Mouse (Mus musculus) lung, embryonic 15.5 days (tissue): ENCODE data around the gene Brpf3. TPM values are rescaled to one million over a fixed set of nuclear protein-coding genes. Genes with fewer than 3 reads are reported as not detected.

ENCODE experiments used
- ATAC-seq: fragments of 200-750 bp; cut with Nextera tagmentation; 2 replicates; pipeline ENCODE4 v1.8.0; 2017; ENCODE audit warnings: moderate number of reproducible peaks, borderline replicate concordance; ENCODE audit not compliant: low FRiP score, low TSS enrichment; ENCODE audit errors: extremely low read depth
- H3K27ac ChIP-seq: fragments of 300-500 bp; sonication (generic); 2 replicates; pipeline ENCODE4 v1.5.1; 2015; ENCODE audit warnings: moderate library complexity, mild to moderate bottlenecking, inconsistent platforms
- H3K27me3 ChIP-seq: fragments of 300-500 bp; sonication (generic); 2 replicates; pipeline ENCODE4 v1.6.1; 2015; ENCODE audit warnings: inconsistent platforms
- H3K36me3 ChIP-seq: fragments of 300-500 bp; sonication (generic); 2 replicates; pipeline ENCODE4 v1.6.1; 2015; ENCODE audit warnings: inconsistent platforms
- H3K4me1 ChIP-seq: fragments of 300-500 bp; sonication (generic); 2 replicates; pipeline ENCODE4 v1.6.1; 2015; ENCODE audit warnings: inconsistent platforms
- H3K4me2 ChIP-seq: fragments of 300-500 bp; sonication (generic); 2 replicates; pipeline ENCODE4 v1.6.1; 2015; ENCODE audit warnings: inconsistent platforms, mild to moderate bottlenecking, moderate library complexity
- H3K4me3 ChIP-seq: fragments of 300-500 bp; sonication (generic); 2 replicates; pipeline ENCODE4 v1.5.1; 2015; ENCODE audit warnings: mild to moderate bottlenecking, inconsistent platforms
- H3K9ac ChIP-seq: fragments of 300-500 bp; sonication (generic); 2 replicates; pipeline ENCODE4 v1.6.1; 2015; ENCODE audit warnings: inconsistent platforms
- H3K9me3 ChIP-seq: fragments of 300-500 bp; sonication (generic); 2 replicates; pipeline ENCODE4 v1.6.1; 2016; ENCODE audit warnings: inconsistent platforms
- WGBS: fragments of 180-500 bp; shearing (Covaris S2); methylation state at CpG from one replicate; pipeline ENCODE4 v1.1.7; 2015; 5-methylcytosine and 5-hydroxymethylcytosine counted together
- polyA plus RNA-seq: library from polyadenylated mRNA; unstranded; fragments of >200 nt; fragmentation: Nextera tagmentation; extraction: Ambion mirVana; gene quantifications from 2 replicates; pipeline ENCODE4 v1.2.1, GENCODE M21; 2015

The Brpf3 gene
- polyA plus RNA-seq, 1 experiment from 2014 or later: 12.9 TPM

- 95% methylated on average over 25 of the region's 25 CpGs for WGBS
- H3K36me3 ChIP-seq: peaks cover 95% of the 10 kb centered on the region
- no peak overlapping the region for H3K9ac ChIP-seq
- H3K4me1 ChIP-seq: no peaks in the 10 kb centered on the region
- H3K9me3 ChIP-seq: no peaks in the 10 kb centered on the region
- no peak overlapping the region for H3K4me3 ChIP-seq
- no peak overlapping the region for H3K4me2 ChIP-seq
- no peak overlapping the region for H3K27ac ChIP-seq
- no peak for ATAC-seq
- no peaks in the 10 kb centered on the region for H3K27me3 ChIP-seq
Observed at GRCm38 (mm10) chr17:28816875-28817811, 16.3 kb downstream of the Brpf3 start.

DNA sequence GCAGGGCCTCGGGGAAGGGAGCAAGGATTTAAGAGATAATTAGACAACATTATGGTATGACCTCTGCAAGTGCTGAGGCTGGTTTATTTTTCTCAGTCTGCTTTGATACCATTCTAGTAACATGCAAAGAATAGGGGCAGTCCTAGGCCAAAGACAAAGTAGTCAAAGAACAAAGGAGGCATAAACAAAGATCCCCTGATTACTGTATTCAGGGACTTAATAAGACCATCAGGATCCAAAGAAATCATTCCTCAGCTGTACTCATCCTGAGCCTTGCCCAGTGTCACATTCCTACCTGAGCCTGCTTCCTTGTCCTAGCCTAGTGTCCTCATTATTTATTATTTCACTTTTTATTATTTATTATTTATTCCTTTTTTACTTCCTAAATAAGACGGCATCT, 19.3 kb downstream of the Brpf3 start:
- Histone ChIP-seq H3K4me3 (no peak overlapping the region), H3K9ac (no peak overlapping the region), H3K27ac (no peak overlapping the region), H3K9me3 (no peaks in the 10 kb centered on the region), H3K4me1 (no peaks in the 10 kb centered on the region), H3K36me3 (peaks cover 97% of the 10 kb centered on the region), H3K4me2 (no peak overlapping the region), H3K27me3 (no peaks in the 10 kb centered on the region)
- ATAC-seq: no peak
- WGBS: 79% methylated on average over 2 of the region's 2 CpGs

GRCm38 (mm10) chr17:28823004-28823745, 22.3 kb downstream of the Brpf3 start:
- no peak overlapping the region for H3K4me3 ChIP-seq
- H3K4me1 ChIP-seq: no peaks in the 10 kb centered on the region
- H3K4me2 ChIP-seq: no peak overlapping the region
- peaks cover 94% of the 10 kb centered on the region for H3K36me3 ChIP-seq
- no peaks in the 10 kb centered on the region for H3K27me3 ChIP-seq
- no peak overlapping the region for H3K27ac ChIP-seq
- WGBS: 84% methylated on average over 13 of the region's 13 CpGs
- no peak overlapping the region for H3K9ac ChIP-seq
- ATAC-seq: peak; percentile 70; the same call in 1 of the 2 replicates
- no peaks in the 10 kb centered on the region for H3K9me3 ChIP-seq

DNA sequence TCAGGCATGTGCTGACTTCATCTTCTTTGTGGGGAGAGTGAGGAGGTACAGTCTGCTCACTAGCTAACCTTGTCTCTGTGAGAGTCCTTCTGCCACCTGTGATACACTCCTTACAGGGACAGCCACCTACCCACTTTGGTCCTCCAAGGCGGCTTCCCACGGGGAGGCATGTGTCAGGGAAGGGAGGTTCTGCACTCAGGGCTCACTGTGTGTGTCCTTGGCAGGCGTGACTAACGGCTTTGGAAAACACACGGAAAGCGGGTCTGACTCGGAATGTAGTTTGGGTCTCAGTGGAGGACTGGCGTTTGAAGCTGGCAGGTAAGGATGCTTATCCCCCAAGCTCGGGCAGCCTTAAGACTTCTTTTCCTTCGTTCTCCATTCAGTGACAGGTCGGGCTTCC, 22.9 kb downstream of the Brpf3 start:
- Histone ChIP-seq H3K9ac (no peak overlapping the region), H3K27me3 (no peaks in the 10 kb centered on the region), H3K4me2 (no peak overlapping the region), H3K36me3 (peaks cover 94% of the 10 kb centered on the region), H3K4me3 (no peak overlapping the region), H3K4me1 (no peaks in the 10 kb centered on the region), H3K27ac (no peak overlapping the region), H3K9me3 (no peaks in the 10 kb centered on the region)
- 79% methylated on average over 11 of the region's 11 CpGs for WGBS
- ATAC-seq: no peak

DNA sequence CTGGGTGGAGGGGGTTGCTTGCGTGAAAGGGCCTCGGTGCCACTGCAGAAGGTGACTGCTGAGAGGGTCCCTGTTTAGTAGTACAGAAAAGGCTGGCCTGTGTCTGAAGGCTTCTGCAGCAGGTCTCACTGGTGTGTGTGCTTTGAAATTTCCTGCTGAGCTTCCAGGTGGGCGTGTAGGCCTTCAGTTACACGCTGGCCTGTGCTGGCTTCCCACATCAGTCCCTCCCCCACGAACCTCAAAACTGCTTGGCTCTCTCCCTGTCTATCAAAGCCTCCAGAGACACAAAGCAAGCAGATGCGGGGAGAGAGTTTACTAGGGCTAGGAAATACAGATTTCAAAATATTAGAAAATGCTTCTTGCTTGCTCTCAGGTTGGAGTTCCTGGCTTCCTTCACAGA, 24.0 kb downstream of the Brpf3 start:
- WGBS: 78% methylated on average over 6 of the region's 6 CpGs
- no peak overlapping the region for H3K27ac ChIP-seq
- no peaks in the 10 kb centered on the region for H3K27me3 ChIP-seq
- H3K4me3 ChIP-seq: no peak overlapping the region
- no peak overlapping the region for H3K9ac ChIP-seq
- H3K4me1 ChIP-seq: no peaks in the 10 kb centered on the region
- H3K4me2 ChIP-seq: no peak overlapping the region
- no peak for ATAC-seq
- no peaks in the 10 kb centered on the region for H3K9me3 ChIP-seq
- peaks cover 95% of the 10 kb centered on the region for H3K36me3 ChIP-seq

DNA sequence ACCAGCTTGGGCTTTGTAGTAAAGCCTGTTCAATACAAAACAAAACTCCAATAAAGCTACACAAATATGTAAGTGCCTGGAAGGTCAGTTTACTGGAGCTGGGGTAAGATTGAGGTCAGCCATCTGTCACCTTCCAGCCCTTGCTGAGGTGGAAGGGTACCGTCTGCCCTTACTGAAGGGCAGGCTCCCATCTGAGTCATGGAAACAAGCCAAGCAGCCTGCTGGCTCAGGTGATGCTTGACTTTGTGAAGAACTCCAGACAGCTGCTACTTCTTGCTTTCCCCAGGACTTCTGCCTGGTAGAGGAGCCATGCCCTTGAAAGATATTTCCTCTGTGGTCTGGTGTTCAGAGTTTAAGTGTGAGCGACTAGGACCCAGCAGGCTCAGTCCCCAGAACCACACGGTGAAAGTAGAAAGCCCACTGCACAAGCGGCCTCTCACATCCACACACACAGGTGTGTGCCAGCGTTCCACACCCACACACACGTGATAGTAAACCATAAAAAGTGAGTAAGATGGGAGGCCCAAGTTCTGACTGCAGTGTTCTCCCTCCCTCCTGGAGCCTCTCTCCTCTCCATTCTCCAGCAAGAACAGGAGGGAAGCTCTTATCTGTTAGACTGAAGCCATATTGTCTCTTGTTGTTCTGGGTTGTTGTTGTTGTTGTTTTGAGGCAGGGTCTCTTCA, 24.6 kb downstream of the Brpf3 start:
- Histone ChIP-seq H3K27me3 (no peaks in the 10 kb centered on the region), H3K4me2 (no peak overlapping the region), H3K27ac (no peak overlapping the region), H3K4me1 (no peaks in the 10 kb centered on the region), H3K4me3 (no peak overlapping the region), H3K9ac (no peak overlapping the region), H3K9me3 (no peaks in the 10 kb centered on the region), H3K36me3 (peaks cover 95% of the 10 kb centered on the region)
- WGBS: 79% methylated on average over 6 of the region's 6 CpGs
- no peak for ATAC-seq

GRCm38 (mm10) chr17:28827665-28828231, 26.9 kb downstream of the Brpf3 start:
- WGBS: 86% methylated on average over 8 of the region's 8 CpGs
- no peak for ATAC-seq
- peaks cover 95% of the 10 kb centered on the region for H3K36me3 ChIP-seq

GRCm38 (mm10) chr17:28829120-28829519, 28.2 kb downstream of the Brpf3 start:
- H3K27me3 ChIP-seq: no peaks in the 10 kb centered on the region
- H3K4me1 ChIP-seq: no peaks in the 10 kb centered on the region
- H3K9me3 ChIP-seq: no peaks in the 10 kb centered on the region
- WGBS: 68% methylated on average over 14 of the region's 14 CpGs
- ATAC-seq: no peak; the same call in 1 of the 2 replicates
- peaks cover 92% of the 10 kb centered on the region for H3K36me3 ChIP-seq
- H3K4me3 ChIP-seq: no peak overlapping the region
- no peak overlapping the region for H3K27ac ChIP-seq
- no peak overlapping the region for H3K9ac ChIP-seq
- H3K4me2 ChIP-seq: no peak overlapping the region

More at GRCm38 (mm10) chr17:28827665-28828231, 26.9 kb downstream of the Brpf3 start:
- Histone ChIP-seq H3K4me3 (no peak overlapping the region), H3K9me3 (no peaks in the 10 kb centered on the region), H3K27ac (no peak overlapping the region), H3K9ac (no peak overlapping the region), H3K27me3 (no peaks in the 10 kb centered on the region), H3K4me2 (no peak overlapping the region), H3K4me1 (no peaks in the 10 kb centered on the region)

GRCm38 (mm10) chr17:28831065-28831464, 30.2 kb downstream of the Brpf3 start:
- no peak overlapping the region for H3K27ac ChIP-seq
- H3K9me3 ChIP-seq: no peaks in the 10 kb centered on the region
- H3K36me3 ChIP-seq: peaks cover 82% of the 10 kb centered on the region
- H3K4me1 ChIP-seq: no peaks in the 10 kb centered on the region
- H3K4me2 ChIP-seq: no peak overlapping the region
- H3K27me3 ChIP-seq: no peaks in the 10 kb centered on the region
- 75% methylated on average over 8 of the region's 8 CpGs for WGBS
- no peak for ATAC-seq
- no peak overlapping the region for H3K4me3 ChIP-seq
- H3K9ac ChIP-seq: no peak overlapping the region

DNA sequence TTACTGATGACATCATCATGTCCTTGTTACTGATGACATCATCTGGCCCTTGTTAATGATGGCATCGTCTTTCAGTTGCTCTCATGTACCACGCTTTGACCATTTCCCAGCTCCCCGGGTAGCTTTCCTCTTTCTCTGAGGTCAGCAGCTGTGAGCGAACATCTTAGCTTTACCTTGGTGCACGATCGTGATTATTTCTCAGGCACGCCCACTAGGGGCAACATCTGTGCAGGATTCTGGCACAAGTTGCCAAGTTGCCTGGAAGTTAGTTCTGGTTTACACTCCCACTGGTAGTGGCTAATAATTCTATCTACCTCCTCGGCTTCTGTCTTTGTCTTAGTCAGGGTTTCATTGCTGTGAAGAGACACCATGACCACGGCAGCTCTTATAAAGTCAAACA, 31.1 kb downstream of the Brpf3 start:
- Histone ChIP-seq H3K27ac (no peak overlapping the region), H3K36me3 (peaks cover 86% of the 10 kb centered on the region), H3K4me2 (no peak overlapping the region), H3K4me1 (no peaks in the 10 kb centered on the region), H3K9me3 (no peaks in the 10 kb centered on the region), H3K27me3 (no peaks in the 10 kb centered on the region), H3K4me3 (no peak overlapping the region), H3K9ac (no peak overlapping the region)
- ATAC-seq: no peak
- 81% methylated on average over 9 of the region's 9 CpGs for WGBS

- no peak overlapping the region for H3K4me3 ChIP-seq
- peaks cover 86% of the 10 kb centered on the region for H3K36me3 ChIP-seq
- H3K27ac ChIP-seq: no peak overlapping the region
Observed at GRCm38 (mm10) chr17:28832875-28833274, 32.0 kb downstream of the Brpf3 start.

More at GRCm38 (mm10) chr17:28832875-28833274, 32.0 kb downstream of the Brpf3 start:
- Histone ChIP-seq H3K4me1 (no peaks in the 10 kb centered on the region), H3K27me3 (no peaks in the 10 kb centered on the region), H3K4me2 (no peak overlapping the region), H3K9me3 (no peaks in the 10 kb centered on the region), H3K9ac (no peak overlapping the region)
- 79% methylated on average over 3 of the region's 3 CpGs for WGBS
- ATAC-seq: no peak
